Mouse (Mus musculus) forebrain, postnatal 0 days (tissue): Measurements from ENCODE around the gene Lclat1. TPM values are rescaled to one million over a fixed set of nuclear protein-coding genes. Genes with fewer than 3 reads are reported as not detected.

Experiments
- ATAC-seq: fragments of 200-750 bp; cut with Nextera tagmentation; 2 replicates; pipeline ENCODE4 v1.8.0; 2017; ENCODE audit warnings: mild to moderate bottlenecking, moderate library complexity
- DNase-seq: peaks from one replicate; pipeline ENCODE4 v3.0.0-alpha.2; 2015
- H3K27ac ChIP-seq: fragments of 300-500 bp; sonication (generic); 2 replicates; pipeline ENCODE4 v1.5.1; 2014; ENCODE audit warnings: low read depth, mild to moderate bottlenecking, antibody characterized with exemption, low read length, moderate library complexity, mixed read lengths
- H3K27me3 ChIP-seq: fragments of 300-500 bp; sonication (generic); 2 replicates; pipeline ENCODE4 v1.6.1; 2014; ENCODE audit warnings: mild to moderate bottlenecking, low read length, mixed read lengths; ENCODE audit not compliant: insufficient read depth
- H3K36me3 ChIP-seq: fragments of 300-500 bp; sonication (generic); 2 replicates; pipeline ENCODE4 v1.6.1; 2014; ENCODE audit warnings: mild to moderate bottlenecking, moderate library complexity; ENCODE audit not compliant: insufficient read depth
- H3K4me1 ChIP-seq: fragments of 300-500 bp; sonication (generic); 2 replicates; pipeline ENCODE4 v1.6.1; 2014; ENCODE audit warnings: antibody characterized with exemption; ENCODE audit not compliant: insufficient read depth
- H3K4me2 ChIP-seq: fragments of 300-500 bp; sonication (generic); 2 replicates; pipeline ENCODE4 v1.6.1; 2014; ENCODE audit warnings: low read depth, mild to moderate bottlenecking, moderate library complexity
- H3K4me3 ChIP-seq: fragments of 300-500 bp; sonication (generic); 2 replicates; pipeline ENCODE4 v1.5.1; 2014; ENCODE audit warnings: low read depth, low read length, mixed read lengths
- H3K9ac ChIP-seq: fragments of 300-500 bp; sonication (generic); 2 replicates; pipeline ENCODE4 v1.6.1; 2014; ENCODE audit warnings: mild to moderate bottlenecking
- H3K9me3 ChIP-seq: fragments of 300-500 bp; sonication (generic); 2 replicates; pipeline ENCODE4 v1.6.1; 2016; ENCODE audit warnings: low read length
- CTCF ChIP-seq: sonication (generic); IDR thresholded peaks from 2 replicates; pipeline ENCODE4 v1.5.1; 2016; ENCODE audit warnings: antibody characterized with exemption, control low read depth, low read depth
- WGBS: fragments of 180-500 bp; shearing (Covaris S2); extraction: QIAGEN DNeasy Blood & Tissue Kit; methylation state at CpG from one replicate; pipeline ENCODE4 v1.1.7; 2014; 5-methylcytosine and 5-hydroxymethylcytosine counted together
- polyA plus RNA-seq: library from polyadenylated mRNA; unstranded; fragments of >200 nt; fragmentation: Nextera tagmentation; extraction: Ambion mirVana; gene quantifications from 2 replicates; pipeline ENCODE4 v1.2.1, GENCODE M21; 2015
- total RNA-seq: library from RNA; depleted of rRNA; stranded (reverse); fragments of >200 nt; gene quantifications from 2 replicates; pipeline ENCODE4 v1.2.3, GENCODE M21; 2014; rRNA removed

Lclat1 gene
- total and polyA plus RNA-seq, 2 experiments from 2014 or later = 11.9 to 28.4 TPM

GRCm38 (mm10) chr17:73284301-73284700 lies 176.5 kb downstream of the Lclat1 start:
- no peak for TF ChIP-seq CTCF
- WGBS = 53% methylated on average over 2 of the region's 2 CpGs

More at GRCm38 (mm10) chr17:73284301-73284700, 176.5 kb downstream of the Lclat1 start:
- no peaks in the 10 kb centered on the region for H3K27me3 ChIP-seq
- no peak overlapping the region for H3K9ac ChIP-seq
- H3K4me3 ChIP-seq = no peak overlapping the region
- H3K9me3 ChIP-seq = no peaks in the 10 kb centered on the region
- H3K4me1 ChIP-seq = no peaks in the 10 kb centered on the region
- H3K27ac ChIP-seq = no peak overlapping the region
- ATAC-seq = no peak
- H3K36me3 ChIP-seq = no peaks in the 10 kb centered on the region
- H3K4me2 ChIP-seq = no peak overlapping the region
- no peak for DNase-seq

Other genes starting within 250 kb of the Lclat1 start
- 51.9 and 66.7 TPM in 2 replicates for gene Lbh, start 189.7 kb upstream of the Lclat1 start, total RNA-seq
- 3.0 and 3.1 TPM in 2 replicates for gene Lbh, start 189.7 kb upstream of the Lclat1 start, polyA plus RNA-seq